Mouse (Mus musculus) CH12.LX (cell line): ENCODE data around the gene Zdhhc18. TPM values are rescaled to one million over a fixed set of nuclear protein-coding genes. Genes with fewer than 3 reads are reported as not detected.

Source experiments
- DNase-seq: peaks from one replicate; pipeline ENCODE4 v3.0.0-alpha.2; 2013; ENCODE audit errors: extremely low read depth
- H3K27ac ChIP-seq: 2 replicates; pipeline ENCODE4 v1.5.1; 2012; ENCODE audit warnings: low read depth, mild to moderate bottlenecking, control low read depth, moderate library complexity; ENCODE audit not compliant: insufficient read depth
- H3K27me3 ChIP-seq: replicated peaks from 2 replicates; pipeline ENCODE3; 2012; ENCODE audit warnings: inconsistent platforms
- H3K36me3 ChIP-seq, 2 experiments: replicated peaks in 1 of 2; 2 replicates each; pipeline versions ENCODE3 to v1.6.1; 2012; ENCODE audit warnings: inconsistent platforms in 1 of 2, low read length in 1 of 2, mild to moderate bottlenecking in 1 of 2, mixed read lengths in 1 of 2, moderate library complexity in 1 of 2; ENCODE audit not compliant: control insufficient read depth in 1 of 2, insufficient read depth in 1 of 2
- H3K4me1 ChIP-seq, 2 experiments: 2 replicates each; pipeline ENCODE4 v1.6.1; 2012; ENCODE audit warnings: inconsistent platforms in 1 of 2, moderate library complexity in 1 of 2; ENCODE audit not compliant: insufficient read depth in 2 of 2, control insufficient read depth in 1 of 2
- H3K4me2 ChIP-seq: 2 replicates; pipeline ENCODE4 v1.6.1; 2012; ENCODE audit warnings: low read depth, mild to moderate bottlenecking, control low read depth; ENCODE audit not compliant: poor library complexity, insufficient read depth, severe bottlenecking
- H3K4me3 ChIP-seq, 3 experiments: fragments of 150-350 bp in 1 of 3; sonication (generic) in 1 of 3; replicated peaks in 1 of 3; 2 replicates each; pipeline versions ENCODE3 to v1.5.1; 2011 to 2012; ENCODE audit warnings: low read depth in 2 of 3, low read length in 2 of 3, mild to moderate bottlenecking in 2 of 3, moderate library complexity in 2 of 3, control low read depth in 1 of 3, improper control_type of control experiment in 1 of 3, inconsistent platforms in 1 of 3, mixed read lengths in 1 of 3; ENCODE audit not compliant: poor library complexity in 1 of 3
- H3K79me2 ChIP-seq: replicated peaks from 2 replicates; pipeline ENCODE4 v1.6.1; 2012; ENCODE audit warnings: mild to moderate bottlenecking, moderate library complexity; ENCODE audit not compliant: control insufficient read depth, poor library complexity, insufficient read depth, severe bottlenecking; ENCODE audit errors: extremely low read depth
- H3K9ac ChIP-seq: 2 replicates; pipeline ENCODE4 v1.6.1; 2012; ENCODE audit warnings: low read depth, mild to moderate bottlenecking, control low read depth, moderate library complexity; ENCODE audit not compliant: insufficient read depth
- H3K9me3 ChIP-seq: replicated peaks from 2 replicates; pipeline ENCODE3; 2012; ENCODE audit warnings: low read length, inconsistent platforms, mixed read lengths
- BHLHE40 ChIP-seq: IDR thresholded peaks from 2 replicates; pipeline ENCODE4 v1.6.1; 2011; ENCODE audit warnings: mild to moderate bottlenecking, low read depth, low read length, improper control_type of control experiment
- CHD1 ChIP-seq: IDR thresholded peaks from 2 replicates; pipeline ENCODE4 v1.6.1; 2012; ENCODE audit warnings: low read depth, low read length, improper control_type of control experiment, inconsistent platforms
- CTCF ChIP-seq, 2 experiments: IDR thresholded peaks in 1 of 2; conservative IDR thresholded peaks in 1 of 2; 2 replicates each; pipeline ENCODE4 v1.5.1; 2011 to 2012; ENCODE audit warnings: low read depth in 2 of 2, low read length in 2 of 2, improper control_type of control experiment in 1 of 2, inconsistent platforms in 1 of 2, mild to moderate bottlenecking in 1 of 2, moderate library complexity in 1 of 2
- EP300 ChIP-seq: IDR thresholded peaks from 2 replicates; pipeline ENCODE4 v1.6.1; 2011; ENCODE audit warnings: low read length, improper control_type of control experiment
- ETS1 ChIP-seq: conservative IDR thresholded peaks from 2 replicates; pipeline ENCODE4 v1.6.1; 2012; ENCODE audit warnings: low read depth, mild to moderate bottlenecking, inconsistent platforms, low read length, improper control_type of control experiment, moderate library complexity
- HCFC1 ChIP-seq: IDR thresholded peaks from 2 replicates; pipeline ENCODE4 v1.6.1; 2012; ENCODE audit warnings: low read depth, mild to moderate bottlenecking, inconsistent platforms, low read length, improper control_type of control experiment
- IRF4 ChIP-seq: IDR thresholded peaks from 2 replicates; pipeline ENCODE4 v1.6.1; 2014; ENCODE audit warnings: low read depth, mild to moderate bottlenecking, inconsistent platforms, low read length, improper control_type of control experiment
- JUND ChIP-seq: conservative IDR thresholded peaks from 2 replicates; pipeline ENCODE4 v1.6.1; 2011; ENCODE audit warnings: low read depth, low read length, improper control_type of control experiment
- KAT2A ChIP-seq: IDR thresholded peaks from 2 replicates; pipeline ENCODE4 v1.6.1; 2012; ENCODE audit warnings: low read length, improper control_type of control experiment, inconsistent platforms; ENCODE audit not compliant: insufficient replicate concordance
- MAFK ChIP-seq: IDR thresholded peaks from 2 replicates; pipeline ENCODE4 v1.6.1; 2011; ENCODE audit warnings: low read length, improper control_type of control experiment; ENCODE audit not compliant: insufficient replicate concordance
- MAZ ChIP-seq: IDR thresholded peaks from 2 replicates; pipeline ENCODE4 v1.6.1; 2012; ENCODE audit warnings: low read depth, mild to moderate bottlenecking, inconsistent platforms, low read length, improper control_type of control experiment, moderate library complexity
- MXI1 ChIP-seq: IDR thresholded peaks from 2 replicates; pipeline ENCODE4 v1.6.1; 2011; ENCODE audit warnings: mild to moderate bottlenecking, low read depth, low read length, improper control_type of control experiment
- MYC ChIP-seq: IDR thresholded peaks from 2 replicates; pipeline ENCODE4 v1.6.1; 2011; ENCODE audit warnings: low read depth, mild to moderate bottlenecking, improper control_type of control experiment, low read length
- NELFE ChIP-seq: IDR thresholded peaks from 2 replicates; pipeline ENCODE4 v1.6.1; 2011; ENCODE audit warnings: low read depth, low read length, improper control_type of control experiment
- NRF1 ChIP-seq: IDR thresholded peaks from 2 replicates; pipeline ENCODE4 v1.6.1; 2014; ENCODE audit warnings: low read depth, mild to moderate bottlenecking, inconsistent platforms, low read length, improper control_type of control experiment, moderate library complexity
- PAX5 ChIP-seq: IDR thresholded peaks from 2 replicates; pipeline ENCODE4 v1.6.1; 2012; ENCODE audit warnings: low read length, inconsistent platforms, mixed read lengths
- SIN3A ChIP-seq: IDR thresholded peaks from 2 replicates; pipeline ENCODE4 v1.6.1; 2012; ENCODE audit warnings: low read length, improper control_type of control experiment, inconsistent platforms
- SMC3 ChIP-seq: IDR thresholded peaks from 2 replicates; pipeline ENCODE4 v1.6.1; 2011; ENCODE audit warnings: low read depth, low read length, improper control_type of control experiment
- UBTF ChIP-seq: IDR thresholded peaks from 2 replicates; pipeline ENCODE4 v1.6.1; 2012; ENCODE audit warnings: low read depth, mild to moderate bottlenecking, inconsistent platforms, low read length, improper control_type of control experiment, moderate library complexity
- USF2 ChIP-seq: conservative IDR thresholded peaks from 2 replicates; pipeline ENCODE4 v1.6.1; 2011; ENCODE audit warnings: low read depth, low read length, improper control_type of control experiment
- ZC3H11A ChIP-seq: IDR thresholded peaks from 2 replicates; pipeline ENCODE4 v1.6.1; 2012; ENCODE audit warnings: low read depth, mild to moderate bottlenecking, inconsistent platforms, low read length, improper control_type of control experiment
- ZKSCAN1 ChIP-seq: IDR thresholded peaks from 2 replicates; pipeline ENCODE4 v1.6.1; 2012; ENCODE audit warnings: low read depth, inconsistent platforms, low read length, improper control_type of control experiment, borderline replicate concordance
- ZNF384 ChIP-seq: IDR thresholded peaks from 2 replicates; pipeline ENCODE4 v1.6.1; 2012; ENCODE audit warnings: low read depth, low read length, improper control_type of control experiment, inconsistent platforms
- dilution Hi-C: fragments of 300-500 bp; cut with MboI; formaldehyde crosslinking; loops from 2 replicates; pipeline ENCODE4 v1.14.3; 2020; ENCODE audit warnings: low sequenced_read_pairs; ENCODE audit not compliant: extremely low pct_unique_long_range_greater_than_20kb, extremely low pct_ligation_motif_present
- in situ Hi-C: fragments of 300-500 bp; cut with MboI; formaldehyde crosslinking; loops from 3 replicates; pipeline ENCODE4 v1.14.3; 2019; ENCODE audit warnings: low sequenced_read_pairs, low pct_ligation_motif_present, low pct_unique_long_range_greater_than_20kb, mixed read lengths
- polyA plus RNA-seq: library from polyadenylated mRNA; unstranded; fragments of >175 nt; gene quantifications from 2 replicates; pipeline ENCODE4 v1.2.1, GENCODE M21; 2012; ENCODE audit warnings: low read depth; ENCODE audit not compliant: insufficient read length
- total RNA-seq, 2 experiments: library from RNA; depleted of rRNA; stranded (reverse); fragments of 300-350 nt in 1 of 2; fragments of >200 nt in 1 of 2; gene quantifications; 2 replicates each; pipeline ENCODE4 v1.2.3; 2012 to 2014

Zdhhc18 gene
- total and polyA plus RNA-seq, 3 experiments = 15.9 to 31.0 (median 24.3) TPM

DNA sequence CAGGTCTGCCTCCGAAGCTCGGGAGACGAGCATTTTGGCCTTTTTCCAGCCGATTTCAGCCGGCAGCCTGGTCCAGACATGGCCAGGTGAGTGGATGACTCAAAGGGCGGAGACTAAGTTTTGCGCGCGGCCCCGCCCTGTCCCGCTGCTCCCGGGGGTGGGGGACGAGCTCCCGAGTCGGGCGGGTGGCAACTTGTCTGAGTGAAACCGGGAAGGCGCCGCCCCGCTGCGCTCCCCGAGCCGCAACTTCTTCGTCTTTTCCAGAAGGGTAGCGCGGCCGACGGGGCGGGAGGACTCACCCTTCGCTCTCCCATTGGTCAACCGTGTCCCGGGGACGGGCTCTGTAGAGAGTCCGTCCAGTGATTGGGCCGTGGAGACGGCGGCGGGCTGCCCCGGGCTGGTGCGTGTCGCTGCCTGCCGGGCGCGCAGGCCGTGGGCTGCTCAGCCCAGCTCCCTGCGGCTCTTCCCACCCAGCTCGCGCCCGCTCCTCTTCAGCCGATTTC is 50.3 kb downstream of the Zdhhc18 start (continued):
- TF ChIP-seq JUND (no peak), ETS1 (no peak; the same call in 1 of the 2 replicates), IRF4 (peak; percentile 94), BHLHE40 (no peak), UBTF (no peak), SMC3 (no peak), MAZ (peak; percentile 98), SIN3A (no peak), HCFC1 (no peak), EP300 (no peak), MYC (no peak), MAFK (no peak), MXI1 (no peak; the same call in 1 of the 2 replicates), ZKSCAN1 (no peak), ZNF384 (no peak), ZC3H11A (no peak)

DNA sequence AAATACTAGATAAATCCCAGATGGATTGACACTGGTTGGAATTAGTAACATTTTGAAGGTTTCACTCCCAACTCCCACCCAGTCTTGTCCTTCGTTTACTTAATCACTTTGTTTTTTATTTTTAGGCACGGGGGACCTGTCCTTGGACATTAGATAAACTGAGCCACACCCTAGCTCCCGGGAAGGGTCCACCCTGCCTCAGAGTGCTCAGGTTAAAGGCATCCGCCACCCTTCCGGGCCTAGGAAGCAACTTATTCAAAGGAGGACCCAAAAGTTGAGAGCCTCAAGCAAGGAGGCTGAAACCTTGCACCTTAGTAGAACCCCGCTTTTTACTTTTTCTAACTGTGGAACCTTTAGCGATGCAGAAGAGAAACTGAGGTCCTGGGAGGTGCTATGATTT is 50.8 kb downstream of the Zdhhc18 start:
- in situ Hi-C loops (loop anchor here (5.0 to 25.0 kb wide), 3 partner anchors 33 to 488 kb away; partner anchors contain the start of gene Cd52), dilution Hi-C loops (no loop called here)
- no peak for DNase-seq
- Histone ChIP-seq H3K27ac (peak overlapping the region; percentile 32; the same call in 1 of the 2 replicates), H3K4me2 (peak overlapping the region; percentile 97), H3K9ac (peak overlapping the region; percentile 63), H3K79me2 (no peaks in the 10 kb centered on the region), H3K4me1 (peaks cover 17 to 49% of the 10 kb centered on the region in 2 experiments), H3K27me3 (no peaks in the 10 kb centered on the region), H3K36me3 (peaks cover 0 to 29% of the 10 kb centered on the region in 2 experiments), H3K9me3 (no peaks in the 10 kb centered on the region), H3K4me3 (peak overlapping the region; percentile 49 to 53 (median 52))
- TF ChIP-seq USF2 = no peak
- no peak for TF ChIP-seq MYC
- TF ChIP-seq ZNF384 = no peak
- TF ChIP-seq PAX5 = no peak
- TF ChIP-seq MXI1 = no peak; the same call in 1 of the 2 replicates
- no peak for TF ChIP-seq NRF1
- TF ChIP-seq KAT2A = no peak
- no peak for TF ChIP-seq CTCF (conservative IDR thresholded peaks at IDR 0.05 in 1 of 2, IDR thresholded peaks at IDR 0.05 in 1 of 2; ENCODE audit: low read depth in 2 of 2, low read length in 2 of 2)
- TF ChIP-seq ZC3H11A = no peak
- no peak for TF ChIP-seq NELFE
- TF ChIP-seq SIN3A = no peak
- no peak for TF ChIP-seq CHD1
- no peak for TF ChIP-seq BHLHE40
- TF ChIP-seq HCFC1 = no peak
